Mouse (Mus musculus) right cerebral cortex, postnatal 36 days (tissue): Measurements from ENCODE around the gene Mrpl52.

ENCODE experiments used
- DNase-seq, 2 experiments: peaks; one replicate each; pipeline ENCODE4 v3.0.0; 2022; ENCODE audit warnings: low spot score in 2 of 2, mixed read lengths in 1 of 2

Mrpl52 gene

DNA sequence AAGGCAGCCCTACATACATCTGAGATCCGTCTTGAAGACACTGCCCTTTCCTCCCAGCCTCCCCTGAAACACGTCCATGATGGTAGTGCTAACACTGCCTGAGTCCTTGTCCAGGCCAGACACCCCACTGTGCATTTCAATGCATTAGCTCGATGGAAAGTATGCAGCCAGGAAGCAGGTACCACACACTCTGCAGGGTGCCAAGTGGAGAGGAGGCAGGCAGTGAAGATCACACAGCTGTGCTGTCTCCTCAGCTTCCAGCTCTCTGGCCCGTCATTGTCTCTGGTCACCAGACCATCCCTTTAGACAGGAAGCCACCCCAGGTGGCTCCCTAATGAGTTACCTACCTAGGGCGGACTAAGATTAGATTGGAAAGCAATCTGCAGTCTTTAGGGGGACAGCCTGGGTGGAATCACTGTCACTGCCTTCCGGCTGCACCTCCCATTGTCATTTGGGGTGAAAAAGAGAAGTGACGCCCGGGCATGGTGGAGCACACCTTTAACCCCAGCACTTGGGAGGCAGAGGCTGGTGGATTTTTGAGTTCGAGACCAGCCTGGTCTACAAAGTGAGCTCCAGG lies 14.6 kb upstream of the Mrpl52 start:
- DNase-seq = no peak

- DNase-seq = no peak
Measured at GRCm38 (mm10) chr14:54412629-54413170, 14.0 kb upstream of the Mrpl52 start.

DNA sequence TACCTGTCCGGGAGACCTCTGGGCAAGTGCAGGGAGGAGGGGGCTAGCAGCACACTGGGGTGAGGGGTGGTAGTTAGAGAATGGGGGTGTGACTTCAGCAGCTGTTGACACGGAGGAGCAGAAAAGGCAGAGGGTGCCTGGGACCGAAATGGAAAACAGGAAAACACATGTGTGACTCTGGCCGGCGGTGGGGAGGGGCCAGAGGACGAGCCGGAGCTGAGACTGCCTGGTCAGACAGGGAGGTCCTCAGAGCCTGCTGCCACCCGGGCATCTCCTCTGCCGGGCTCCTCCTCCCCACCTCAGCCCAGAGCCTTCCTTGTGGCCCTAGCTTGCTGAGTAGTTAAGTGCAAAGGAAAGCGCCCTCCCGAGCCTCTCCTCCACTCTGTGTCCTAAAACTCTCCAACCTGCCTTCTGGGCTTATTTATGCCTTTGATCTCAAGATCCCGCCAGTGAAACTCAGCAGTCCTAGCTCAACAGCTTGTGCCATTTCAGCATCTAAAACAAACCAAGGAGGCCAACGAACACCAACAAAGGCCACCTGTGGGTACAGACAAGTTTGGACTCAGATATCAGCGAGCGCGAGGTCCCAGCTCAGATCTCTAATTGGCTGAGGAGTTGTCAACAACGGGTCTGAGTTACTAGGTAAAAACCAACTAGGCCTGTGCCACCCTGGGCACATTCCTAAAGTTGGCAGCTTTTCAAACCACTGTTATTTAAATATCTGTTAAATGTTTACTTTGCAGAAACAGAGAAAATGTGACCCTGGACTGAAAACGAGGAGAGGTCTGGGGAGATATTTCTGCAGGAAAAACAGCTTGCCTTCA lies 12.6 kb upstream of the Mrpl52 start:
- no peak for DNase-seq

DNA sequence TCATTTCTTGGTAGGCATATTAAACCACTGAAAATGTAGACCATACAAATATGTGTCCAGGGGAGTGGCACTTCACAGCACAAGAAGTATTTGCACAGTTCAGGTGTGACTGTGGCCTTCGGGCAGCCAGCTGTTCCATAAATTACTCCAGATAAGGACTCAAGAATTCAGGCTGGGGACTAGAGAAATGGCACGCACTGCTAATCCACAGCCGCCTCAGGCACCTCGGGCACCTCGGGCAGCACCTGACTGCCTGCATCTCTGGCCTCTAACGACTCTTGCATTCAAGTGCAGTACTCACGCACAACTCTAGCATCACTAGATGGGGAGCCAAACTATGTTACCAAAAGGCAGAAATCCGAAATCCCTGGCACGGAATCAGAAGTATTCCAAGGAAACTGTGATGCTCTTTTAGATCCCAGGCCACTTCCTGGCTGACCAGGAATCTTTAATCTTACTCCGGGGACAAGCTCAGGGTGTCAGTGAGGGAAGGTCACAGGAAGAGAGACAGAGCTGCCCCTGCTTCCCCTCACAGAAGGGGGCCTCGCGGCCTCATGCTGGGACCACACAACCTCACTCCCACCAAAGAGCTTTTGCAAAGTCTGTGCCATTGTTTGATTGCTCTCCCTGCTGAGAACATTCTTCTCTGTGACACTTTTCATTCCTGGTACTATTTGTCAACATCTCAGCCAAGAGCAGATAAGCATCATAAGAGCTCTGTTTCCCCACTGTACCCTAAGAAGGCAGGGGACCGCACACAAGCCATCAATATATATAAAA lies 11.3 kb upstream of the Mrpl52 start:
- DNase-seq = no peak

DNA sequence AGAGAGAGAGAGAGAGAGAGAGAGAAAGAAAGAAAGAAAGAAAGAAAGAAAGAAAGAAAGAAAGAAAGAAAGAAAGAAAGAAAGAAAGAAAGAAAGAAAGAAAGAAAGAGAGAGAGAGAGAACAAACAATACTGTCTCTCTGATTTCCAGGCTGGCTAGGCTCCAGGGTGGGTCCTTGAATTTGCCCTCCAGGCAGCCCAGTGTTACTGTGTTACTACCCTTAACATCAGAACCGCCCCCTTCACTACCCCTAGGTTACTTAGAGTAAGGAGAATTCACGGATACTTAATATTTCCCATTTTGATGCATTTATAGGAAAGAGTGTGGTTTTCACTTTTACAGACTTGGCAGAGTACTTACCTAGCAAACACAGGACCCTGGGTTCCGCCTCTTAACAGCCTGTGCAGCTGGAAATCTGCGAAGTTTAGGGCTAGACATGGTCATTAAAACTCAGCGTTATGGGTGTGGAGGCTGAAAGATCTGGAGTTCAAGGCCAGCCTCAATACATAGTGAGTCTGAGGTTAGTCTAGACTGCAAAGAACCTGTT lies 10.4 kb upstream of the Mrpl52 start:
- DNase-seq = no peak

DNA sequence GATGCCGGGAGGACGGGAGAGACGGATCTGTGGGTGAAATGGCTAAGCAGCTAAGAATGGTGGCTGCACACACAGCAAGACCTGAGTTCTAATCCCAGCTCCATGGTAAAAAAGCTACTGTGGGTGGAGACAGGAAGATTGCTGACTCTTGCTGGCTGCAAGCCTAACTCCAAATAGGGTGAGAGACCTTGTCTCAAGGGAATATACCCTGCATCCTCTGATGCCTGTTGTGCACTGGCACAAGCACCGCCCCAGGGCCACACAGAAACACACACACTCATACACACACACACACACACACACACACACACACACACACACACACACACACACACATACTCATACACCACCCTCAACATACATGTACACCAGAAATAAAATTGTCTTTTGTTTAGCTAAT lies 9.9 kb upstream of the Mrpl52 start:
- no peak for DNase-seq

DNA sequence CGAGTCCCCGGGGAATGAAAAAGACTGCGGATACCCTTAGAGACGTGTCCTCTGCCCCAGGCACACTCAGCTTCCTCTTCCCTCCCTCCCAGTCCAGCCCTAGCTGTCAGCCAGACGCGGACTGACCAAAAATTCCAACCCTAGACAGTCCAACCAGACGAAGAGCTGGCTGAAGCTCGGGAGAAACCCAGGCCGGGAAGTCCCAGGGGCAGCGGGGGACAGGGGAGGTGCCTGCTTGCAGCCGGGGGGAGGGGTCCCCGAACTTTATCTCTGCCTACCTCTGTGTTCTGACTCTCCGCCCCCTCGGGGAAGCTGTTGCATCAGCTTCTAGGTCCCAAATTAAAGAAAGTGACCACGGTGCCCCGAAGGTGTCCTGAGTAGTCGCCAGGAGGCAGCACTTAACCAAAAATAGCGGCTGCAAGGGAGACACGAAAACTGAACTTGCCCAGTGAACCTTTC lies 9.1 kb upstream of the Mrpl52 start, which contains the start of gene Slc7a7:
TSS of gene Slc7a7 (minus strand) at position 158 of the 459 bp plus-strand sequence.
- DNase-seq = no peak

GRCm38 (mm10) chr14:54421014-54421413 lies 5.7 kb upstream of the Mrpl52 start:
- DNase-seq = no peak

DNA sequence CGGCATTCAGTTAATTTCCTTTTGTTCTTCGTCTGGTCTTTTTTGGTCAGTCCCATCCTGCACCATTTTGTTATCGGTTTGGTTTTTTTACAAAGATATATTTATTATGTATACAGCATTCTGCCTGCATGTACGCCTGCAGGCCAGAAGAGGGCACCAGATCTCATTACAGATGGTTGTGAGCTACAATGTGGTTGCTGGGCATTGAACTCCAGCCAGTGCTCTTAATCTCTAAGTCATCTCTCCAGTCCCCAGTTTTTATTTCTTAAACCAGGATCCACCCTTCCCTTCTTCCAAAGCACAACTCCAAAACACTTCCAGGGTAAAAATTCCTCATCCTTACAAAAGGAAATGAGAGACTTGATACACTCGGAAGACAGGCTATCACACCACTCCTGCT lies 3.3 kb upstream of the Mrpl52 start:
- no peak for DNase-seq

- no peak for DNase-seq
Measured at GRCm38 (mm10) chr14:54424634-54425033, 2.1 kb upstream of the Mrpl52 start.

DNA sequence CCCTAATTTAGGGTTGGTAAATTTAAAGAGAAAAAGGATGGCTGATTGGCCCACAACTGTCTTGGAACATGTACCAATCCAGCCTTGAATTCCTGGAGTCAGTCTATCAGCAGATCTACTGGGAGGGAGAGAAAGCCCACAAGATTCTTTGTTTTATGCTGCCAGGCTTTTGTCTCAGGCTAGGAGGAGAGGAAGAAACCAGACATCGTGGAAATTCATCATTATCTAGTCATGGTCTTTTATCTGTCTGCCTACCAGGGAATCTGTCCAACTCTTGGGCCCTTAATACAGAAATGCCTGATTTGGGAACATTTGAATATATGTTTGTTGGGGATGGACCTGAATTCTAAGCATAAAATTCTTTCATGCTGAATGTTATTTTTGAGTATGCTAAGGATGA lies 1.2 kb upstream of the Mrpl52 start:
- no peak for DNase-seq

- DNase-seq = no peak
Measured at GRCm38 (mm10) chr14:54426003-54426688, 563 bp upstream of the Mrpl52 start.

DNA sequence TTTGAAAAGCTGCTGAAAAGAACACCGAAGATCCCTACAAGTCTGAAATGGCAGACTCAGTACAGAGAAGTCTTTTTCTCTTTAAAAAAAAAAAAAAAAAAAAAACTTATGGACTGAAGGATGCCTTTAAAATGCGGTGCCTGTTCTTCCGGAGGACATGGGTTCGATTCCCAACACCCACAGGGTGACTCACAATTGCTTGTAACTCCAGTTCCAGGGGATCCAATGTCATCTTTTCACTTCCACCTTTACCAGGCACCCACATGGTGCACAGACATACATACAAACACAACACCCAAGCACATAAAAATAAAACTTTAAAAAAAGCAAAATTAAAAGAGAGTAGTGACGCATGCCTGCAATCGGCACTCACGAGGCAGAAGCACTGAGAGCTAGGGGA lies 987 bp downstream of the Mrpl52 start:
- no peak for DNase-seq

DNA sequence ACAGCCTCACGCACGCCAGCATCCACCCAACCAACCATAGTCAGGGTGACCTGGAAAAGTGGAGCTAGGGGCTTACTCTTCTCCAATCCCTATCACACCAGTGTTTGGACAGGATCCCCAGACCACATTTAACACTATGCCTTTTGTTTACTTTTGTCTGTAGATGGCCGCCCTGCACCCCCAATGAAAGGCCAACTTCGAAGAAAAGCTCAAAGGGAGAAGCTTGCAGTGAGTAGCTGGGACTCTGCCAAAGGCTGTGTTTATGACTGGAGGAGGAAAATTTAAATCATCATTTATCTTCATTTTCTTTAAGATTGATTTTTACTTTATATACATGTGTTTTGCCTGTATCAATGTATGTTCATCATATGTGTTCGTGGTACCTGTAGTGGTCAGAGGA lies 1.7 kb downstream of the Mrpl52 start:
- no peak for DNase-seq

DNA sequence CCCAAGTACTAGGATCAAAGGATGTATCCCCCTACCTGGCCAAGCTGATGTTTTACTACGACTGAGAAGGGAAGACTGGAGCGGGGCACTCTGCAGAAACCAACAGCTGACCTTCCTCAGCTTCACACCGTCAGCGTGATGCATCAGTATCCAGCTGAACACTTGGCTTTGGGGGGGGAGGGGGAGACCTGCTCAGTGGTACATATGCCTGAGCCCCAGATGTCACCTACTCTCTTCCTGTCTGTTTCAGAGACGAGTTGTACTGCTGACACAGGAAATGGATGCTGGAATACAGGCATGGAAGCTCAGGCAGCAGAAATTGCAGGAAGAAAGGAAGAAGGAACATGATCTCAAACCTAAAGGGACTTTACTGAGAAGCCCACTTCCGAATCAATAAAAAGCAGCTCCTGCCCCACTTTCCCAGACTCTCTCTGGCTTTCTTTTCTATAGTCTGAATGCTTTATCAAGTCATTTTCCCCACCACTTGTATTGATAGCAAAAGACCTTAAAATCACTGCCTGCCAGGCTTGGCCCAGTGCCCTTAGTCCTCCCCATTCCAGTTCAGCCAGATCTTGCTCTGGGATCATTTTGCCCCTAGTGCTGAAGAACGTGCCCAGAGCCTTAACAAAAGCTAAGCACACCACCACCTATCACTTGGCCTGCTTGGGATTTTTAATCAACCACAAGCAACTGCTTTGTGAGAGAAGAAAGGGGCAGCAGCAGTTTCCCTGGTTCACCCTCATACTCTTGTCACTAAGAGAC lies 2.8 kb downstream of the Mrpl52 start:
- no peak for DNase-seq

DNA sequence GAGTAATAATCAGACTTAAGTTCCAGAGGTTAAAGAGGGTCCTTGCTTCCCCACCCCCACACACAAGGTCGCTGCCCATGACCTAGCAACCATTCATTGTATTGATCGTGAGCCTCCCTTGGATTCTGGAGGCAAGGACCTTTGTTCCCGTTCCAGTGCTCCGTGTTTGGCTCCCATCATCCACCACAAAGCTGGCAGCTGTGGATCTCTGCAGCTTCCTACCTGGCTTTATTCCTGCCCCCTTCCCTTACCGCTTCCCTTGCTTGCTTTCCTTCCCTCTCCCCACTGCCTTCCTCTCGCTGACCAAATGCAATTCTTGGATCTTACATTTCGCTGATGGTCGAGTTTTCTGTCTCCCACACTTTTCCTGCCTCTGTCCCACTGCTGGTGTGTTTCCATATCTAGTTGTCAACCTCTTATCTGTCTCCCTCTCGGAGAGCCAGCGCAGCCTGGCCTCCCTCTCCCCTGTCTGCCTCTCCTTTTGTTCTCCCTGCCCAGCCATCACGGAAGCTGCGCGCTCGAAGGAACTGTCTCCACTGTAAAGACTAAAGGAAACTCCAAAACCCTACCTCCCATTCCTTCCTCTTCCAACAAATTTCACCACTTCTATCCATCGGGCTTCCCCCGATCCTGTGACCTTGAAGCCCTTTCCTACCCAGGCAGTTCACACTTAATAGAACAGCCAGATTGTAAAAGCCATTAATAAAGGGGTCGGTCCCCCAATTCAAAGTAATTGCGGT lies 3.9 kb downstream of the Mrpl52 start:
- DNase-seq = no peak

- peak; percentile 16 to 20 for DNase-seq
Measured at GRCm38 (mm10) chr14:54431334-54432077, 4.8 kb downstream of the Mrpl52 start, which contains the start of gene Mmp14. TSS of gene Mmp14 (plus strand) at chr14:54431612.

GRCm38 (mm10) chr14:54432078-54432836 lies 5.5 kb downstream of the Mrpl52 start:
- no peak for DNase-seq
